Mouse (Mus musculus) skeletal muscle tissue, postnatal 0 days (tissue): ENCODE data around the gene Snx33. TPM values are rescaled to one million over a fixed set of nuclear protein-coding genes. Genes with fewer than 3 reads are reported as not detected.

ENCODE experiments used
- polyA plus RNA-seq: library from polyadenylated mRNA; unstranded; fragments of >200 nt; fragmentation: Nextera tagmentation; extraction: Ambion mirVana; gene quantifications from 2 replicates; pipeline ENCODE4 v1.2.1, GENCODE M21; 2015

Snx33 gene
- polyA plus RNA-seq = 3.0 and 3.3 TPM in 2 replicates

GRCm38 (mm10) chr9:56928041-56928811 is at the start of gene Snx33:
TSS of gene Snx33 (minus strand) at chr9:56928371.

GRCm38 (mm10) chr9:56950414-56951400 is 22.5 kb upstream of the Snx33 start, which contains the start of gene Snupn:
TSS of gene Snupn (plus strand) at chr9:56950878.

GRCm38 (mm10) chr9:56937223-56938160 is 9.3 kb upstream of the Snx33 start, which contains the start of gene Imp3:
TSS of gene Imp3 (plus strand) at chr9:56937475.

Other genes with a start within 250 kb of the Snx33 start
- 0.50 and 1.2 TPM in 2 replicates for gene Lingo1, start 131.9 kb downstream of the Snx33 start, polyA plus RNA-seq
- gene Odf3l1, start 63.7 kb downstream of the Snx33 start, polyA plus RNA-seq = 2.4 and 4.0 TPM in 2 replicates
- gene Cspg4, start 63.3 kb downstream of the Snx33 start, polyA plus RNA-seq = 16.6 and 19.2 TPM in 2 replicates
- 53.9 and 57.2 TPM in 2 replicates for gene Imp3, start 9.1 kb upstream of the Snx33 start, polyA plus RNA-seq
- gene Snupn, start 22.5 kb upstream of the Snx33 start, polyA plus RNA-seq = 12.3 and 12.9 TPM in 2 replicates
- gene Ptpn9, start 66.6 kb upstream of the Snx33 start, polyA plus RNA-seq = 6.4 and 8.4 TPM in 2 replicates
- gene Sin3a, start 143.7 kb upstream of the Snx33 start, polyA plus RNA-seq = 9.4 and 9.7 TPM in 2 replicates
- 36.4 and 37.4 TPM in 2 replicates for gene Man2c1, start 202.3 kb upstream of the Snx33 start, polyA plus RNA-seq
- 4.4 and 5.2 TPM in 2 replicates for gene Neil1, start 219.9 kb upstream of the Snx33 start, polyA plus RNA-seq
- 62.5 and 63.0 TPM in 2 replicates for gene Commd4, start 230.0 kb upstream of the Snx33 start, polyA plus RNA-seq